Mouse (Mus musculus) myocyte (in vitro differentiated cells): ENCODE data around the gene Kif14.

Experiments
- CEBPB ChIP-seq: IDR thresholded peaks from 2 replicates; pipeline ENCODE4 v1.6.1; 2011; ENCODE audit warnings: mild to moderate bottlenecking, moderate library complexity; ENCODE audit not compliant: poor library complexity, insufficient read depth, severe bottlenecking
- E2F4 ChIP-seq: IDR thresholded peaks from one replicate; pipeline ENCODE4 v1.6.1; 2011; ENCODE audit warnings: mild to moderate bottlenecking, control low read depth, moderate library complexity; ENCODE audit not compliant: insufficient read depth
- MAX ChIP-seq: IDR thresholded peaks from one replicate; pipeline ENCODE4 v1.6.1; 2011; ENCODE audit warnings: low read depth, mild to moderate bottlenecking, control low read depth
- MYOD1 ChIP-seq, 3 experiments: IDR thresholded peaks; one replicate each; pipeline ENCODE4 v1.6.1; 2011; ENCODE audit warnings: control low read depth in 2 of 3, low read depth in 2 of 3, mild to moderate bottlenecking in 2 of 3, moderate library complexity in 1 of 3; ENCODE audit not compliant: insufficient read length in 2 of 3, control insufficient read depth in 1 of 3
- MYOG ChIP-seq, 3 experiments: IDR thresholded peaks; one replicate each; pipeline ENCODE4 v1.6.1; 2011; ENCODE audit warnings: control low read depth in 2 of 3, low read depth in 2 of 3, mild to moderate bottlenecking in 2 of 3; ENCODE audit not compliant: insufficient read length in 2 of 3, control insufficient read depth in 1 of 3, insufficient read depth in 1 of 3
- POLR2A ChIP-seq: IDR thresholded peaks from one replicate; pipeline ENCODE4 v1.6.1; 2011; ENCODE audit warnings: low read depth, mild to moderate bottlenecking, control low read depth, moderate library complexity; ENCODE audit not compliant: insufficient read length
- TCF3 ChIP-seq: IDR thresholded peaks from one replicate; pipeline ENCODE4 v1.6.1; 2011; ENCODE audit warnings: low read depth, control low read depth; ENCODE audit not compliant: insufficient read length
- USF1 ChIP-seq: IDR thresholded peaks from one replicate; pipeline ENCODE4 v1.6.1; 2011; ENCODE audit warnings: low read depth, mild to moderate bottlenecking, control low read depth, moderate library complexity

DNA sequence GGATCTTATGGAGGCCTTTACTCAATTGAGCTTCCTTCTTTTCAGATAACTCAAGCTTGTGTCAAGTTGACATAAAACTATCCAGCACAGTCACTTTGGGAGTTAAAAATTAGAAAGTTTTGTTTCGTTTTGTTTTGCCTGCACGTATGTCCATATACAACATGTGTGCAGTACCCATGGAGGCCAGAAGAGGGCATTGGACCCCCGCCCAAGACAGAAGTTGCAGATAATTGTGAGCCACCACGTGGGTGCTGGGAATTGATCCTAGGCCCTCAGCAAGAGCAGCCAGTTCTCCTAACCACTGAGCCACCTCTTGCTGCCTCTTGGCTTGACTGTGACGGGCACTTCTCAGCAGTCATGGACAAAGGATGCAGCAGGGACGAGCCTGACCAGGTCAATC is 70.8 kb downstream of the Kif14 start:
- TF ChIP-seq MYOD1 (IDR thresholded peaks at IDR 0.05; ENCODE audit: control insufficient read depth in 1 of 3, insufficient read length in 2 of 3, low read depth in 2 of 3) (no peak), POLR2A (no peak), TCF3 (no peak), MAX (no peak), CEBPB (no peak), USF1 (no peak), MYOG (IDR thresholded peaks at IDR 0.05; ENCODE audit: control insufficient read depth in 1 of 3, insufficient read depth in 1 of 3, insufficient read length in 2 of 3, low read depth in 2 of 3) (no peak), E2F4 (no peak)
